Mouse (Mus musculus) cerebellum, postnatal 14 days (tissue): ENCODE measurements around the gene Shroom1.
"Not testable (repeated sequence)": the region's sequence is repeated elsewhere in the genome, so short reads cannot be mapped to it uniquely, and the experiment has no call there.

Experiments
- DNase-seq, 2 experiments: peaks; one replicate each; pipeline ENCODE4 v3.0.0; 2021; ENCODE audit warnings: mixed read lengths in 2 of 2

Gene Shroom1

DNA sequence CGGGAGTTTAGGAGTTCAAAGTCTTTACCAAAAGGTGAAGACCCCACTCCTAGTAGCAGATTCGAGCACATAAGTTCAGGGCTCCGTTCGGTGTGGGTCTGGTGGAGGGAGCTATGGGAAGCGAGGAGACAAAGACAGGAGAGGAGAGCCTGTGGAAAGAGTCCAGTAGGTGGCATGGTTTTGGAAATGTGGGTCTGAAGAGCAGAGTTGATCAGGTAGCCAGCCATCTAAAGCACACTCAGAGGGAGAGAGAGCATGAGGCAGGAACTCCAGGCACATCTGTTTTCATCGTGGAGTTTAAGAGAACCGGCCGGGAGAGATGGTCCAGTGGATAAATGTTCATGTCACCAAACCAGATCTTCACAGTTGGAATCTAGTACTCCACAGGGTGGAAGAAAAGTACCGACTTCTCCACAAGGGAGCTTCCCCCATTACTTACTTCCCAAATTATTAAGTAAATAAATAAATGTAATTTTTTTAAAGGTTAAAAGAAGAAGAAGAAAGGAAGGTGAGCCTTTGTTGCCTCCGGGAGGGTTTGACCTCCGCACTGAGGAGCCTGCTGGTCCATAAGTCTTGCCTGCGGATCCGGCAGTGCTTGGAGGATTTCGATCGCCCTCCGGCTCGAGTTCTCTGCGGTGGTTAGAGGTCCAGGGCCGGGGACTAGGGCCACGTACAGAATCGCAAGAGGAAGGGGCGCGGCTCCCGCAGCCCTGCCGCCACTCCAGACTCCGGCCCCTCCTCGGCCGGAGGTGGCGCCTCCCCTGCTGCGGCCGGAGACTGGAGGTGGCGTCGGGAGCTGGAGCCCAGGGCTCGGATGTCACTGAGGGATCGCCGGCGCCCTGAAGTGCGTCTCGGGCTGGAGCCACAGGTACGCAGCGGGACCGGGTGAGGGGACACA lies at the start of gene Shroom1, which contains the start of gene Gm10447:
Gene Shroom1, plus strand, starts transcription at position 732 of the 898 bp plus-strand sequence.
Gene Gm10447, minus strand, starts transcription at position 637 of the 898 bp plus-strand sequence.
- peak; percentile 63 for DNase-seq

DNA sequence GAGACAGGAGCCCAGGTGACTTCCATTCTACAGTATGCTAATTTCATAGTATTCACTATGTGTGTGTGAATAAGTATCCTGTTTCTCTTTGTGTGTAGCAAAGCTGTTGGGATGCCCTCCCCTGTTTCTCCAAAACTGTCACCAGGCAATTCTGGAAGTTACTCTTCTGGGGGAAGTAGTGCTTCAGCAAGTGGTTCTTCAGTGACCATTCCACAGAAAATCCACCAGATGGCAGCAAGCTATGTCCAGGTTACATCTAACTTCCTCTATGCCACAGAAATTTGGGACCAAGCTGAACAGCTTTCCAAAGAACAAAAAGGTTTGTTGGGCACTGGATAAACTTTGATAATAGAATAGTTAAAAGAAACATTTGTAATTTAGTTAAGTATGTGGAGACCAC lies 45.3 kb upstream of the Shroom1 start:
- peak in 1 of 2 experiments; percentile 37 for DNase-seq

DNA sequence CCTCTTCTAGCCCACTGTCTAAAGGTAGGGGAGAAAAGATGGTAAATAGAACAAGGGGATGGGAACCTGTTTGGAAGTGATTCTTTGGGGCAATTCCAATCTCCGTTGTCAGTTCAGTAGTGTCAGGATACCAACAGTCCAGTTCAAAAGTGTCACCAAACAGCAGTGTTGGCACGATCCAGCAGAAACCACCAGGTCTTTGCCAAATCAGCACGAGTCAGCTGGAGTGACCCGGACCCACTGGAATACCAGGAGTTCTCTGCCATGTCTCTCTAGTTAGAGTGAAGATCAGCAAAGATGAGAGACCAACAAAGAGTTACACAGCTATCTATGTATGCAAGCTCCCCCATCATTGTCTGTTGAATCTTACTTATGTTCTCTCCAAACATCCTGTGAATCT lies 43.1 kb upstream of the Shroom1 start:
- DNase-seq = no peak

DNA sequence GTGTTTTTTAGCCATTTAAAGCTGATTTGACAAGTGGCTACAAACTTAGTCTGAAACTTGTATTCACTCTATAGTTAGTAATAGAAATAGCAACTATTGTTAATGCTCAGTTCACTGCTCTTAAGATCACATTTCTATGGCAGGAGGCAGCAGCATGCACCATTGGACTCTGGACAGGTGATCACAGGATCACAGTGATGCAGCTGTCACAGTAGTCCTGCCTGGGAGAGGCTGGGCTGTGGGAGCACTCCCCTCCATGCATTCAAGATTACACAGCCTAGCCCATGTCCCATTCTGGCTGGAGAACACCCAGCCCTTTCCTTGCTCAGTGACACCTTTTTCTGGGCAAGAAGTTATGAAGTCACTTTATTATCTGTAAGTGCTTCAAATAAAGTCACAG lies 39.0 kb upstream of the Shroom1 start:
- DNase-seq = no peak

DNA sequence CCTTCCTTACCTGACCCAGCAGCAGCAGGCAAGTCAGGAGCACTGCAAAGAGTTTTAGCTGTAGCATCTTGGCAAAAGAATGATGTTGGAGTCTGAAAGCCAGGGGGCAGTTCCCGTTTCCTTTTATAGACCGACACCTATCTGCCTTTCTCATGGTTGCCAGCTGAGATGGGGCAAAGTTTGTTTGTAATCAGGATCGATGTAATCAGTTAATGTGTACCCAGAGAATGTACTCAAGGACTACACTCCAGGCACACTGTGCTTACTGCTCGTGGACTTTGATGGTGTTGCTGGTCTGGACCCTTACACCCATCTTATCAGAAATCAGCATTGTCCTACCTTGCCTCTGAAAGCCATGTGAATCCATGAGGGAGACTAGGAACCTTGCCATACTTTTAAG lies 34.0 kb upstream of the Shroom1 start, which contains the start of gene Leap2:
Gene Leap2, minus strand, starts transcription at position 135 of the 400 bp plus-strand sequence.
- no peak for DNase-seq

DNA sequence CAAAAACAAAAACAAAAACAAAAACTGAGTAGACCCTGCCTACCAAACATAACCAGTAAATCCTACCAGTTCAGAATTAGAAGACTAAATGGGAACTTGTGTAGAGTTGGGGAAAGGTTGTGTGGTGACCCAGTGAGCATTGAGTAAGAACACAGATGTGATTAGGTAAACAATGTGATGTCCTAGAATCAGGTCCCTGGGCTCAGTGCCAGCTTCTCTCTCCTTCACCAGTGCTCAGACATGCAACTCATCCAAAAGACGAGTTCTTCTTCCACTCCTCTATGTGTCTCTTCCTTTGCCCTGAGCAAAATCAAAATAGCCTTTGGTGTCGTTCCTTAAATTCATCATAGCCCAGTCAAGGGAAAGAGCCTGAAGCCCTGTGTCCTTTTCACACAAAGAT lies 32.2 kb upstream of the Shroom1 start:
- DNase-seq = peak in 1 of 2 experiments; percentile 43

DNA sequence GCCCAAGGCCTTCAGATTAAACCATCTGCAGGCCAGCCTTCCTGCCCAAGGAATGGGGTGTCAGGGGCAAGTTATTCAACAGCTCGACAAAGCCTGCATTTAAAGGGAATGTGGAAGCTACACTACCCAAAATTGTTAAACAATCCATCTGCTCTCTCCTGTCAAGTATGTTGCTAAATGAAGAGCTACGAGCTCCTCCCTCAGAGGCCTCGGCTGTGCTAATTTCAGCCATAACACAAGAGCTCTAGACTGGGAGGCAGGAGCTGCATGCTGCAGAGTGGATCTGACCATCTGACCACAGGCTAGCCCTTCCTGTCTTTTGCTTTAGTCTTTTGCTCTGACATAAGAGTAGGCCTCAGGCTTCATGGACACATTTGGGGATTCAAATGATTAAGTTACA lies 31.8 kb upstream of the Shroom1 start:
- DNase-seq = no peak

DNA sequence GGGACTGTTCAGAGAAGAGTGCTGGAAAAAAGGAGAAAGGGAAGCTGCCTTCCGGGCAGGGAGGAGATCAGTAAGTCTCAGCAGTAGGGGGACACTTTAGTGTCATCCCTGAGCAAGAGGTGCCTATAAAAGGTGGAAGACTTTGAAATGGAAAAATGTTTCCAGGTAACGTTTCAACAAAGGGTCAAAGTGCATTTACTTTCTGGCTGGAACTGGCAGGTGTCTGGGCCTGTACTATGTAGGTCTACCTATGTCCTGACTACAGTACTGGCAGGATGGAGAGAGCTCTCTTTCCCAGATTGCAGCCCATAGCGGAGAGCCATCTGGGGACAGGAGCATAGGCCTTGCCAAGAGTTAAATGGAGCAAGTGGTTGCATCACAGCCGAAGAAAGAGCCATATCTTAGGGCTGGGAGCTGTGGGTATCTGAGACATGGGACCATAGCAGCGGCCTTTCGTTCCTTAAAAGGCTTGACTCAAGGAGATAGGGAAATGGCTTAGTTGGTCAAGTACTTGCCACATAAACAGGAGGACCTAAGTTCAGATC lies 31.2 kb upstream of the Shroom1 start:
- peak; percentile 29 to 50 for DNase-seq

DNA sequence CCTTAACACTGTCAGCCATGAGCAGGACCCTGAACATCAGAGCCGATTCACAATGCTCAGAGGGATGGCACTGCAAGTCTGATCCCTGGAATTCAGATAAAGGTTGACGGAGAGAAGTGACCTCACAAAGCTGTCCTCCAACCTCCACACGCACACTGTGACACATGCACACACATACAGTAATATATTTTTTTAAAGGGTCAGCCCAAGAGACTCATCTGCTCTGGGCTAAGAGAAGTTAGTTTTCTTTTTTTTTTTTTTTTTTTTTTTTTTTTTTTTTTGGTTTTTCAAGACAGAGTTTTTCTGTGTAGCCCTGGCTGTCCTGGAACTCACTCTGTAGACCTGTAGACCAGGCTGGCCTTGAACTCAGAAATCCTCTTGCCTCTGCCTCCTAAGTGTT lies 30.1 kb upstream of the Shroom1 start:
- DNase-seq = not testable (repeated sequence)

DNA sequence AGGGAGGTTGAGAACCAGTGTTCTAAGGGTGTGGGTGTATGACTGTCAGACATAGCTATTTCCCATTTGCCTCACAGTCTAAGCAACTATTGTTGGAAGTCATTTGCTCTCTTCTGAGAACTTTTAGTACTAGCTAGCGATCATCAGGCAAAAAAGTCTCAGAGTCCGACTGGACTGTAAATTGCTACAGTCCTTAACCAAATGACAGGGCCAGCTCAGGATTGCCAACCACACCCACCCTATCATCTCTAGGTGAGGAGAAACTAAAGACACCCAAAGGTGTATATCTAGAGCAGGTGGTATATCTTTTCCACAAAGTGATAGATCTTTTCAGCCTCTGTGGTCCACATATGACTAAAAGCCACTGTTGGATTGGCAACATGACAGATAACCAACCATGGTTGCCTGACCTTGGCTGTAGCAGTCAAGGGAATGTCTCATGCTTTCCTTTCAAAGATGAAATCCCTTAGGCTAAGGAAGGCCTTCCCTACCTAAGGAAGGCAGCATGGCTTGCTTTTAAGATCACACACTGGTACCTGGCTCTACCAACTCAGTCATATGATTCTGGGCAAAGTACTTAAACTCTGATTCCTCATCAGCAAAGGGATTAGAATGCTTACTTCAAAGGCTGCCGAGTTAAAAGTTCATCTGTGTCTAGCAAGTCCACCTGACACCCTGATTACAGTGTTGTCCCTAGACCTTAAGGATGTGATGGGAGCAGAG lies 28.9 kb upstream of the Shroom1 start:
- no peak for DNase-seq

DNA sequence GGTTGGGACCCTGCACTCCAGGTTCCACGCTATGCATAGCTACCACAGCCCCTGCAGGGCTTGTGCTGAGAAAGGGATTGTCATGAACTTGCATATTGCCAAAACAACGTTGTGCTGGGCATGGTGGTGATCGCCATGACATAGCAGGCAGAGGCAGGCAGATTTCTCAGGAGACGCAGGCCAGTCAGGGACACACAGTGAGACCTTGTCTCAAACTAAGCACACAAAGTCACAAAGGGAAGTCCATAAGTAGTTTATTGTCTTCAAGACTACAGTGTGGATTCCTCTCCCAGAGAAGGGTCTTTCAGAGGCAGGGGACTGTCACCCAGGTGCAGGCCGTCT lies 28.3 kb upstream of the Shroom1 start:
- DNase-seq = no peak

DNA sequence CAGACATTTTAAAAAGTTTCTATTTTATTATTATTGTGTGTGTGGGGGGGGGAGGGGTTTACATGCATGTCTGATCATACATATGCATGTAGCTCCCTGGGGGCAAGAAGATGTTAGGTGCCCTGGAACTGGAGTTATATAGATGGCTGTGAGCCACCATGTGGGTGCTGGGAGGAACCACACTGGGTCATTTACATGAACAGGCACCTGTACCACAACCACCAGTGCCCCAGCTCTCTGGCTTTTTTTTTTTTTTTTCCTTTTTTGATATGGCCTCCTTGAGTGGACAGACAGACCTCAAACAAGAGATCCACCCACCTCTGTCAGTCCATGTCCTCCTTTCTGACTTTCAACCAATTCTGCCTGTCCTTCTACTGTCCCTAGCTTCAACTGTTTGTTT lies 27.8 kb upstream of the Shroom1 start:
- no peak for DNase-seq

DNA sequence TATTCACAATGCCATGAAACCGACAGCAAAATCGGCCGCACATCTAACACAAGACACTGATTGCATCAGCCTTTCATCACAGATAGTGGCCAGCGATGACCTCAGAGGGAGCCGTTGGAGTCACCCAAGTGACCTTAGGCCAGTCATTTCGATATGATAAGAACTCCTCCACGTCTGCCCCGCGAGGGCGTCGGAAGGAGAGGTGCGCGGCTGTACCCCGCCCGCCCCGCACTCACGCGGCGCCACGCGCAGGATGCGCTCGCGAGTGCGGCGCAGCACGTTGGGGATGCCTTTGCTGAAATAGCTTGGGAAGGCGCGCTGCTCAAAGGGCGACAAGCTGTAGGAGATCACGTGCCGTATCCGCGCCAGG lies 26.7 kb upstream of the Shroom1 start:
- DNase-seq = no peak

DNA sequence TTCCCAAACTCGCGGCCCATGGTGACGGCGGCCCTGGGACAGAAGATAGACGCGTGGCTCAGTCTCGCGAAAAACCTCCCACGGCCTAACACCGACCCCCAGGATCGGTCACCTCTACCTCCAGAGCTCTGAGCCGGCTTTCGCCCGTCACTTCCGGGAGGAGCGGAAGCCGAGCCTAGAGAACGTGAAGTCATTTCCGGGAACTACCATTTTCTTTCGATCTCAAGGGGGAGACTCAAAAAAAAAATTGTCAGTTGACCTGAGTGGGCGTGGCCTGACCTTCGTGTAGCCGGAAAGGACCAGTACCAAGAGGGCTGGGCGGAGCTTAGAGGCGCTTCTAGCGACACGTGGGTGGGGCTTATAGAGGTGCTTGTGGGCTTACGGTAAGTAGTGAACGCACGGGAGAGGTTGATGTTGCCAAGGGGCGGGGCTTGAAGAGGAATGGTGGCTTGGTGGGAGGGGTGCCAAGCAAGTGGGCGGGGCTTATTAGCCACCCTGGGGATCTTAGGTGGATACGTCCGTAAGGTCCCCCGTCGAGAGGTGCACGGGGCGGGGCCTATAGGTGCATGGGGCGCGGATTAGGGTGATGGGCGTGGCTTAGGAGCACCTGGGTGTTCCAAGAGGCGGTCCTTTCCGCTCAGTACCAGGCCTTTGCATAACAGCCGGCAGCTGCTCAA lies 26.2 kb upstream of the Shroom1 start, which contains the start of the genes Uqcrq and Gdf9:
Gene Uqcrq, minus strand, starts transcription at position 162 of the 677 bp plus-strand sequence.
Gene Gdf9, plus strand, starts transcription at position 354 of the 677 bp plus-strand sequence.
- peak; percentile 100 for DNase-seq

DNA sequence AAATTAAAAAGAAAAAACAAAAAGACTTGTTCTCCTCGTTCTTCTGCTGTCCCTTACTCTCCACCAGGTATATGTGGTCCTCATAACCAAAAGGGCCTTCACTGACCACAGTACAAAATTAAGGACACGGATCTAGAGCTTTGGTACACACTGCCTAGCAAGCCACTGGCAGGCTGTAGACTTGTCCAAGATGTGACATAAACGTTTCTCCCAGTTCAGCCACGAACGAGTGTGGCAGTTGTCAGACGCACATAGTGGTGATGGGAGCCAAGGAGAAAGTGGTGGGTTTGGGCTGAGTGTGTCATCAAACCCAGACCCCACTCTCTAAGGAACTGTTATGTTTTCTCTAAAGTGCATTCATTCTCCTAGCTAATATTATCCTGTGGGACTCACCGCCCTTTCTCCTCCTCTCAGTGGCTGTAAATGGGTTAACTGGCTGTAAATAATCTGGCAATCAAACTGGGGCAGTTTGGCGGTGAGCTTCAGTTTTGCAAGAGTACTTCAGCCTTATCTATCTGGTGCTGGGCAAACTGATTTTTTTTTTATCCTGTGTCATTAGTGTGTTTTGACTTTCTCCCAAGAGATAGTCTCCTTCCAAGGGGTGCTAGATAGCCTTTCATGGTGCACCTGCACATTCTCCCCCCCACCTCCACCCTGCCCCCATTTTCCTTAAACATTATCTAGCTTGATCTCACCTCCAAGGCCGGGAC lies 25.5 kb upstream of the Shroom1 start:
- DNase-seq = peak in 1 of 2 experiments; percentile 33

DNA sequence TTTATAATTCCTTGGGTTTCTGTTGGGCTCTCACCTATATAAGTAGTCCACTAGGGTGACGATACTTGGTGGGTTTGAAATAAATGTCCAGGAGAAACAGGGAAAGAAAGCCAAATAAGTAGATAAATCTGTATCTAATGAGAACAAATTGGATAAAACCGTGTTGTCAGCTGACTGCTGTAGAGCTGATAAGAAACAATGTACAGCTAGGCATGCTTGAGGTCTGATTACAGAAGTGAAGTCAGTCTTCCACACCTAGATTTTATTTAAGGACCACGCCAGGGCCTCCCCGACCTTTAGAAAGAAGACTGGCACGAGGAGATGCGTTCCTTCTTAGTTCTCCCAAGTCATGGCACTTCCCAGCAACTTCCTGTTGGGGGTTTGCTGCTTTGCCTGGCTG lies 23.9 kb upstream of the Shroom1 start:
- DNase-seq = no peak

DNA sequence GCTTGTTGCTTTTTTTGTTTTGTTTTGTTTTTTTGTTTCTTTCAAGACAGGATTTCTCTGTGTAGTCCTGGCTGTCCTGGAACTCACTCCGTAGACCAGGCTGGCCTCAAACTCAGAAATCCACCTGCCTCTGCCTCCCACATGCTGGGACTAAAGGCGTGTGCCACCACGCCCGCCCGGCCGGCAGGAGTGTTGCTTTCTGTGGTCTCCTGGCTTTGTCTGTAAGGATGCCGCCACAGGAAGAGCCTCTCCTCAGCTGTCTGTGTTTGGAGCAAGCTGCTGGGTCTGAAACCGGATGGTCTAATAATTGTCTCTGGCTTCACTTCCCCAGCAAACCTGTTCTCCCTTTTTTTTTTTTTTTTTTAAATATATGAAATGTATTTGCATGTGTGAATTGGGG lies 21.5 kb upstream of the Shroom1 start:
- no peak for DNase-seq

DNA sequence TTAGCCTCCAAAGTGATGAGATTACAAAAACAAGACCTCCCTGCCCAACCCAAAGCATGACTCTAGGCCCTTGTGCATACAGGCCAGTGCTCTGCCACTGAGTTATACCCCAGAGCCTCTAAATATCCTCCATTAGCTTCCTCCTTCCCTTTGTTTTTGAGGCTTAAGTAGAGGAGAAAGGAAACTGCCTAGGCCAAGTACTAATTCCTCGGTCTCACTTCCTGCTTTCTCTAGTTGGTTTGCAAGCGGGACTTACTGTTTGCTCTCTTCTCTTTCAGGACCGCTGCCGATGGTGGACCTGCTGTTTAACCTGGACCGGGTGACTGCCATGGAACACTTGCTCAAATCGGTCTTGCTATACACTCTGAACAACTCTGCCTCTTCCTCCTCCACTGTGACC lies 20.7 kb upstream of the Shroom1 start:
- no peak for DNase-seq

DNA sequence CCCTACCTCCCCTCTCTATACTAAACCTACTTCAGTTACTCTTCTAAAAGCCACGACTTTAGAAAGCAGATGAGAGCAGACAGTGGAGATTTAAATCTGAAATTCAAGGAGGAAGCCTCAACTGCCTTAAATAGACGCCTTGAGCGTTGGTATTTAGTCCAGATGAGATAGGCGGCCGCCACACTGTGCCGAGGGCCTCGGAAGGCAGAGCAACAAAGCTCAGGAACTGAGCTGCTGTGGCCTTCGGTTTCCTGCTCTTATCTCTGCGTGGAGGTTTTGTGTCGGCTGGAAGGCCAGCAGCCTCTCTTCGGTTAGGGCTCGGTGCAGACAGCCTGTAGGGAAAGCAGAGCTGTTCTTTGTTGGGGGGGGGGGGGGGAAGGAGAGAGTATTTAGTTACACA lies 15.1 kb upstream of the Shroom1 start:
- DNase-seq = no peak

DNA sequence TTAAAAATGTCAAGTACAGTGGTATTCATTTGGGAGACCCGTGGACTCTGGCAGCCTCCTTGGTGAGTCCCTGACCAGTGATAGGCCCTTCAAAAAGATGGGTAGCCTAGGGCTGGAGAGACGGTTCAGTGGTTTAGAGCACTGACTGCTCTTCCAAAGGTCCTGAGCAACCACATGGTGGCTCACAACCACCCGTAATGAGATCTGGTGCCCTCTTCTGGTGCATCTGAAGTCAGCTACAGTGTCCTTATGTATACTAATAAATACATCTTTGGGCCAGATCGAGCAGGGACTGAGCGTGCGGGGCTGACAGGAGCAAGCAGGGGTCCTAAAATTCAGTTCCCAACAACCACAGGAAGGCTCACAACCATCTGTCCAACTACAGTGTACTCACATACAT lies 13.1 kb upstream of the Shroom1 start:
- peak; percentile 56 to 65 for DNase-seq

DNA sequence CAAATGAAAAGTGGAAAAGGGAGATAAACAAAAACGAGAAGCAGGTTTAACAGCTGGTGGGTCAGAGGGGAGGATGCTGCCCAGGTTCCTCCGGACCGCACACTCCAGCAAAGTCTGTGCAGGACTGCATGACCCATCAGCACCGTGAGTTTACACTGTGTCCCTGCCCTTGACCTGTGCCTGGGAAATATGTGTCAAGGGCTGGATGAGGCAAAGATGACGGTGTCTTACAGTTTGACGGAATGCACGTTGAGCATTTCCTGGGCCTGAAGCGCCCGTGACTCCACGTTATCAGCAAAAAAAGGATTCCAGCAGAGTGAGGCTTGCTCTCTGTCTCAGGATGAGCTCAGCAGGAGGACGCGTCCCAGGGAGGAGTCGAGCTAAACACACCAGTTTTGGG lies 11.4 kb upstream of the Shroom1 start:
- DNase-seq = no peak

DNA sequence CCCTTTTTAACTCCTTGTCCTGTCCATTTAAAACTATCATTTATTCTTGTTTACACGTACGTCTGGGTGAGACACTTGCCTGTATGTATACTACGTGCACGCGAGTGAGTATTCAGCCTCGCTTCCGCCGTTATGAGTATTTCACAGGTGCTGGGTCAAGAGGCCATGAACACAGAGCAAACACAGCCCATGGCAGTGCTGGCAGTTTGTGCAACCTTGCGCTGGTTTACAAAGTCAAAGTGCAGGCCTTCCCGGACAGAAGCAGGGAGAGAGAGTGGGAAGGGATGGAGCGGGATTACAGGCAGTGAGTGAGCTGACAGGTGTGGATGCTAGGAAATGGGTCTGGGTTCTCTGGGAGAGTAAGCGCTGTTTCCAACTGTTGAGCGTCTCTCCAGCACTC lies 10.8 kb upstream of the Shroom1 start:
- DNase-seq = no peak
